Mouse (Mus musculus) limb, embryonic 14.5 days (tissue): ENCODE data around the gene Ephb1. TPM values are rescaled to one million over a fixed set of nuclear protein-coding genes. Genes with fewer than 3 reads are reported as not detected.

ENCODE experiments used
- ATAC-seq: fragments of 200-750 bp; cut with Nextera tagmentation; 2 replicates; pipeline ENCODE4 v1.8.0; 2017; ENCODE audit warnings: low read depth, moderate number of reproducible peaks, moderate TSS enrichment; ENCODE audit not compliant: low FRiP score
- DNase-seq: peaks from one replicate; pipeline ENCODE4 v3.0.0-alpha.2; 2015; ENCODE audit warnings: low spot score
- H3K27ac ChIP-seq: fragments of 300-500 bp; sonication (generic); replicated peaks from 2 replicates; pipeline ENCODE4 v1.5.1; 2014; ENCODE audit warnings: low read depth, mild to moderate bottlenecking, low read length, moderate library complexity, mixed read lengths
- H3K27me3 ChIP-seq: fragments of 300-500 bp; sonication (generic); 2 replicates; pipeline ENCODE4 v1.6.1; 2014; ENCODE audit warnings: low read length, mixed read lengths; ENCODE audit not compliant: control insufficient read depth, insufficient read depth
- H3K36me3 ChIP-seq: fragments of 300-500 bp; sonication (generic); 2 replicates; pipeline ENCODE4 v1.6.1; 2014; ENCODE audit warnings: mild to moderate bottlenecking, low read length, moderate library complexity, mixed read lengths; ENCODE audit not compliant: control insufficient read depth, insufficient read depth
- H3K4me1 ChIP-seq: fragments of 300-500 bp; sonication (generic); 2 replicates; pipeline ENCODE4 v1.6.1; 2014; ENCODE audit warnings: antibody characterized with exemption, low read length, mixed read lengths; ENCODE audit not compliant: control insufficient read depth, insufficient read depth
- H3K4me2 ChIP-seq: fragments of 300-500 bp; sonication (generic); replicated peaks from 2 replicates; pipeline ENCODE4 v1.6.1; 2014; ENCODE audit warnings: low read depth, mild to moderate bottlenecking, low read length, moderate library complexity; ENCODE audit not compliant: severe bottlenecking
- H3K4me3 ChIP-seq: fragments of 300-500 bp; sonication (generic); replicated peaks from 2 replicates; pipeline ENCODE4 v1.5.1; 2014; ENCODE audit warnings: low read length
- H3K9ac ChIP-seq: fragments of 300-500 bp; sonication (generic); 2 replicates; pipeline ENCODE4 v1.6.1; 2014; ENCODE audit warnings: mild to moderate bottlenecking, low read depth, low read length, moderate library complexity; ENCODE audit not compliant: severe bottlenecking
- H3K9me3 ChIP-seq: fragments of 300-500 bp; sonication (generic); 2 replicates; pipeline ENCODE4 v1.6.1; 2016; ENCODE audit warnings: low read length; ENCODE audit not compliant: control insufficient read depth
- POLR2A ChIP-seq: fragments of 200-500 bp; IDR thresholded peaks from 2 replicates; pipeline ENCODE4 v1.8.0; 2012; ENCODE audit warnings: inconsistent platforms, mild to moderate bottlenecking, moderate library complexity, borderline replicate concordance; ENCODE audit not compliant: insufficient read depth, insufficient read length; ENCODE audit errors: extremely low read depth
- WGBS: fragments of 180-500 bp; shearing (Covaris S2); extraction: QIAGEN DNeasy Blood & Tissue Kit; methylation state at CpG from one replicate; pipeline ENCODE4 v1.1.7; 2014; 5-methylcytosine and 5-hydroxymethylcytosine counted together
- polyA plus RNA-seq, 2 experiments: library from polyadenylated mRNA; depleted of rRNA in 1 of 2; stranded (reverse) in 1 of 2; unstranded in 1 of 2; fragments of >200 nt; fragmentation: Nextera tagmentation in 1 of 2; extraction: Ambion mirVana in 1 of 2; gene quantifications; 2 replicates each; pipeline versions ENCODE4 v1.2.1 to v1.2.3; 2012 to 2014

Ephb1 gene
- polyA plus RNA-seq, 2 experiments = 4.1 TPM

GRCm38 (mm10) chr9:102358011-102358410 is 3.5 kb upstream of the Ephb1 start:
- ATAC-seq (no peak), DNase-seq (no peak)
- H3K4me1 ChIP-seq = peaks cover 6% of the 10 kb centered on the region; the same call in 1 of the 2 replicates
- H3K36me3 ChIP-seq = no peaks in the 10 kb centered on the region
- H3K9ac ChIP-seq = no peak overlapping the region
- 83% methylated on average over 6 of the region's 6 CpGs for WGBS
- H3K4me2 ChIP-seq = no peak overlapping the region
- H3K9me3 ChIP-seq = no peaks in the 10 kb centered on the region
- H3K27me3 ChIP-seq = peaks cover 24% of the 10 kb centered on the region
- H3K27ac ChIP-seq = no peak overlapping the region
- H3K4me3 ChIP-seq = no peak overlapping the region
- no peak for TF ChIP-seq POLR2A

GRCm38 (mm10) chr9:102356516-102356915 is 2.0 kb upstream of the Ephb1 start:
- ATAC-seq (no peak), DNase-seq (no peak)
- H3K4me3 ChIP-seq = no peak overlapping the region
- H3K4me2 ChIP-seq = no peak overlapping the region
- H3K27me3 ChIP-seq = peaks cover 39% of the 10 kb centered on the region
- no peak overlapping the region for H3K27ac ChIP-seq
- 73% methylated on average over 10 of the region's 10 CpGs for WGBS
- no peaks in the 10 kb centered on the region for H3K9me3 ChIP-seq
- H3K4me1 ChIP-seq = peaks cover 6% of the 10 kb centered on the region; the same call in 1 of the 2 replicates
- no peak for TF ChIP-seq POLR2A
- no peak overlapping the region for H3K9ac ChIP-seq
- no peaks in the 10 kb centered on the region for H3K36me3 ChIP-seq

- WGBS = 63% methylated on average over 3 of the region's 3 CpGs
- H3K9ac ChIP-seq = no peak overlapping the region
- no peak overlapping the region for H3K27ac ChIP-seq
- H3K4me2 ChIP-seq = no peak overlapping the region
- ATAC-seq (no peak), DNase-seq (no peak)
- no peak overlapping the region for H3K4me3 ChIP-seq
- no peaks in the 10 kb centered on the region for H3K36me3 ChIP-seq
- H3K4me1 ChIP-seq = peaks cover 6% of the 10 kb centered on the region; the same call in 1 of the 2 replicates
- H3K27me3 ChIP-seq = peaks cover 46% of the 10 kb centered on the region
- no peaks in the 10 kb centered on the region for H3K9me3 ChIP-seq
- no peak for TF ChIP-seq POLR2A
Measured at GRCm38 (mm10) chr9:102355726-102356125, 1.2 kb upstream of the Ephb1 start.

DNA sequence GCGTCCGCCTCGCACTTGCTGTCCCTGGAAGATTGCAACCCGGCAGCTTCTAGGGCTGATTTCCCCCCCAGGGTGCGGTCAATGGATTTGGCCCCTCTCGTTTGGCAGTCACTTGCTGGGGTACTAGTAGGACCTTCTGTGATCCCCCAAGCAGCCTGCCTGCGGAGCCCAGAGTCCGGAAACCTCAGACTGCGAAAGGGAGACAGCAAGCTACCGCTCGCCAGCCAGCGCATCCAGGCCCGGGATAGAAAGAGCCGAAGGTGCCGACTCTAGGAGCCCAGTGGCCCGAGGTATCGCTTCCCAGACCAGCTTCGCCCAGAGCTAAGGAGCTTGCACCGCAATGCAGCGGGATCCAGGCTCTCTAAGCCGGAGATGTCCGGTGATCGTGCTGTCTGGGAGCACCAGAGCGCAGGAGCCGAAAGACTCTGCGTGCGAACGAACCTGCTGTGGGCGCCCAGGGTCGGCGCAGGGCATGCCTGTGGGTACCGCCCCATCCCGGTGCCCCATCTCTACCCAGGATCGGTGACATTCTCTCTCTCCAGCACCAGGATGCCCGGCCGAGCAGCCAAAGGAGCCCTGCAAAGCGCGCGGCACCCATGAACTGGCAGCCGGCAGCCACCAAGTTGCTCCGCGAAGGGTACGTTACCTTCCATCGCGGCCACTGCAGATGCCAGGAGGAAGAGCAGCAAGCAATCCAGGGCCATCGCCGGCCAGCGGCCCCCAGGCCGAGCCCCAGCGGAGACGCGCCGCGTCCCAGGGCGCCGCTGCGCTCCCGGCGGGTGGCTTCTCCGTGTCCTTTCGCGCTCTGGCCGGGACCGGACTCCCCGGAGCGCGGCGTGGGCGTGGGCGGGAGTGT is 629 bp downstream of the Ephb1 start:
- no peaks in the 10 kb centered on the region for H3K9me3 ChIP-seq
- H3K27ac ChIP-seq = no peak overlapping the region
- ATAC-seq (no peak; the same call in 1 of the 2 replicates), DNase-seq (no peak)
- WGBS = 1% methylated on average over 64 of the region's 70 CpGs
- H3K4me1 ChIP-seq = peaks cover 6% of the 10 kb centered on the region; the same call in 1 of the 2 replicates
- peaks cover 64% of the 10 kb centered on the region for H3K27me3 ChIP-seq
- H3K4me2 ChIP-seq = peak overlapping the region; percentile 100
- H3K4me3 ChIP-seq = peak overlapping the region; percentile 57
- H3K9ac ChIP-seq = peak overlapping the region; percentile 64
- no peak for TF ChIP-seq POLR2A
- H3K36me3 ChIP-seq = no peaks in the 10 kb centered on the region

DNA sequence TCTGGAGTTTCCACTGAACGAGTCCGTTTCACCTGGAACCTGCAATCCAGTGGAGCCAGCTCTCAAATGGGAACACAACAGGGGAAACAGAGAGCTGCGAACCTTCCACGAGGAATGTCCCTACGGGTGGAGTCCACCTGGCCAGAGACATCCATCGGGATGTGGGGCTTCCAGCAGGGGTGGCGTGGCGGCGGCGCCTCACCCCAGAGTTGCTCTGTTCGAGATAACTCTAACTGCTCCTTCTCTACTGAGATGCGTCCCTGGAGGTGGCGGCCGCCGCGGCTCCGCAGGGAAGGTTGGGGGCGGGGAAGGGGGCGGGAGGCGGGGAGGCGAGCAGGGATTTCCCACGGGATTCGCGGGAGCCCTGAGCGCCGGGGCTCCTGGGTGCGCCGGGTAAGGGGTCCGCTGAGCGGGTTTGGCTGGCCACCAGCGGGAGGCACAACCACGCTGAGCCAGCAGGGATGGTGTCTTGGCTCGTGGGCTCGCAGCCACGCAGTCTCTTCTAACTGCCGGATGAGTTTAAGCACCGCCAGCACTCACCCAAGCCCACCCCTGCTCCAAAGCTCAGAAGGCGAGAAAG is 1.3 kb downstream of the Ephb1 start:
- peaks cover 70% of the 10 kb centered on the region for H3K27me3 ChIP-seq
- no peak for TF ChIP-seq POLR2A
- 1% methylated on average over 31 of the region's 38 CpGs for WGBS
- ATAC-seq (no peak), DNase-seq (peak; percentile 4)
- H3K27ac ChIP-seq = no peak overlapping the region
- no peaks in the 10 kb centered on the region for H3K36me3 ChIP-seq
- H3K4me1 ChIP-seq = peaks cover 6% of the 10 kb centered on the region; the same call in 1 of the 2 replicates
- peak overlapping the region; percentile 57 for H3K4me3 ChIP-seq
- peak overlapping the region; percentile 64 for H3K9ac ChIP-seq
- peak overlapping the region; percentile 100 for H3K4me2 ChIP-seq
- no peaks in the 10 kb centered on the region for H3K9me3 ChIP-seq
